Mouse (Mus musculus) limb, embryonic 15.5 days (tissue): ENCODE data around the gene Rhox3f. TPM values are rescaled to one million over a fixed set of nuclear protein-coding genes. Genes with fewer than 3 reads are reported as not detected.
"Not testable (repeated sequence)": the region's sequence is repeated elsewhere in the genome, so short reads cannot be mapped to it uniquely, and the experiment has no call there.

Source experiments
- ATAC-seq: fragments of 200-750 bp; cut with Nextera tagmentation; 2 replicates; pipeline ENCODE4 v1.8.0; 2017; ENCODE audit warnings: low read depth, moderate TSS enrichment; ENCODE audit not compliant: insufficient number of reproducible peaks, low FRiP score, low TSS enrichment
- H3K27ac ChIP-seq: fragments of 300-500 bp; sonication (generic); 2 replicates; pipeline ENCODE4 v1.5.1; 2015; ENCODE audit warnings: moderate library complexity, mild to moderate bottlenecking, inconsistent platforms
- H3K27me3 ChIP-seq: fragments of 300-500 bp; sonication (generic); 2 replicates; pipeline ENCODE4 v1.6.1; 2015; ENCODE audit warnings: inconsistent platforms
- H3K36me3 ChIP-seq: fragments of 300-500 bp; sonication (generic); 2 replicates; pipeline ENCODE4 v1.6.1; 2015; ENCODE audit warnings: inconsistent platforms
- H3K4me1 ChIP-seq: fragments of 300-500 bp; sonication (generic); 2 replicates; pipeline ENCODE4 v1.6.1; 2015; ENCODE audit warnings: inconsistent platforms
- H3K4me2 ChIP-seq: fragments of 300-500 bp; sonication (generic); 2 replicates; pipeline ENCODE4 v1.6.1; 2015; ENCODE audit warnings: mild to moderate bottlenecking, inconsistent platforms
- H3K4me3 ChIP-seq: fragments of 300-500 bp; sonication (generic); 2 replicates; pipeline ENCODE4 v1.5.1; 2015; ENCODE audit warnings: mild to moderate bottlenecking, inconsistent platforms
- H3K9ac ChIP-seq: fragments of 300-500 bp; sonication (generic); 2 replicates; pipeline ENCODE4 v1.6.1; 2015; ENCODE audit warnings: inconsistent platforms
- H3K9me3 ChIP-seq: fragments of 300-500 bp; sonication (generic); 2 replicates; pipeline ENCODE4 v1.6.1; 2016; ENCODE audit warnings: inconsistent platforms
- WGBS: fragments of 180-500 bp; shearing (Covaris S2); methylation state at CpG from one replicate; pipeline ENCODE4 v1.1.7; 2015; 5-methylcytosine and 5-hydroxymethylcytosine counted together
- polyA plus RNA-seq: library from polyadenylated mRNA; unstranded; fragments of >200 nt; fragmentation: Nextera tagmentation; extraction: Ambion mirVana; gene quantifications from 2 replicates; pipeline ENCODE4 v1.2.1, GENCODE M21; 2015

The Rhox3f gene
- polyA plus RNA-seq, result not detected in 2 replicates

DNA sequence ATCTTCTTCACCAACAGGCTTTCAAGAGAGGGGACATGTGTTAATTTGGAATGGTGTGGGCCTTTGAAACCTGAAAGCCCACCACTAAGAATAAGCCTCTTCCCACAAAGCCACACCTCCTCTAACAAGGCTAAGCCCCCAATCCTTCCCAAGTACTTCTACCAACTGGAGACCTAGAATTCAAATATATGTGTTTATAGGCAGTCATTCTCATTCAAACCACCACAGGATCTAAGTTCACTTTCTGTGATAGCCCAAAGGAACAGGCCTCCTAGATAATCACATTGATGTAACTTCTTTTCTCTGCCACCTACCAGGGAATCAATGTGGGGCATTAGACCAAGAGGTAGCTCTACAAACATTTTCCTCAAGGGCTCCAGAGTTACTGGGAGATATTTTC lies at the start of gene Rhox3f:
Gene Rhox3f (plus strand): TSS at position 301 of the 400 bp plus-strand sequence.
- ATAC-seq, H3K27me3 ChIP-seq, H3K9ac ChIP-seq, H3K9me3 ChIP-seq, H3K27ac ChIP-seq, H3K36me3 ChIP-seq, H3K4me1 ChIP-seq, H3K4me2 ChIP-seq, H3K4me3 ChIP-seq: not testable (repeated sequence)

DNA sequence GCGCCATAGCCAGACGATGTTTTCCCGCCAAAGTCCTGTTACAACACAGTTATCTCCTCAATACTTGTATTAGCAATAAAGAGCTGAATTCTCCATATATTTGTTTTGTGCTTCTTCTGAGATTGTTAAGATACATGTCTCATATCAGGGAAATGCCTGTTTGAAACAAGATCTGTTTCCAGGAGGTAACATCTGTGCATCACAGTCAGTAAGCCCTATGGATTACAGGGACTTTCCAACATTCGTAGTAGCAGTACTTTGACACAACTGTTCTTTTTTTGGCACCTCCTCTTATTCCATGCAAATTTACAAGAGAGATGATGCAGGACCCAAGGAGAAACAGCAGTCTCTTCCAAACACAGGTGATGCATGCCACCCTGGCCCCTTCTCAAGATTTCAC lies 39.1 kb upstream of the Rhox3f start, which contains the start of gene Rhox3e:
Gene Rhox3e (plus strand): TSS at position 301 of the 400 bp plus-strand sequence.
- H3K27me3 ChIP-seq, H3K4me1 ChIP-seq, H3K4me2 ChIP-seq, H3K27ac ChIP-seq, H3K4me3 ChIP-seq, ATAC-seq, H3K9ac ChIP-seq, H3K36me3 ChIP-seq, H3K9me3 ChIP-seq: not testable (repeated sequence)
- 86% methylated on average over 1 of the region's 4 CpGs for WGBS

DNA sequence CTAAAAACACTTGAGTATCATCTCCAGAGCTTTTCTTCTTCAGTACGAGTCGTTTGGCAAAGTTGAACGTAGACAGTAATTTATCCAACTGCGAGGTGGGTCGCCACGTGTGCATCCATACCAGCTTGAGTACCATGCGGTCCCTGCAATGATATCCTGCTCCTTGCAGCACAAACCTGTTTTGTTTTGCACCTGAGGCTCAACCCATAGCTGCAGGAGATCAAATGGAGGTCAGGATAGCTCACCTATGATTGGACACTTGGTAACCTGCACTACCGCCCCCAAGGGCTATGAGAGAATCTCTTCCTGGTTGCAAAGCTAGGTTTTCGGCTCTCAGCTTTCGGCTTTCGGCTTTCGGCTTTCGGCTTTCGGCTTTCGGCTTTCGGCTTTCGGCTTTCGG lies 23.7 kb upstream of the Rhox3f start, which contains the start of gene Rhox4e:
Gene Rhox4e (plus strand): TSS at position 301 of the 400 bp plus-strand sequence.
- not testable (repeated sequence) for ATAC-seq, H3K36me3 ChIP-seq, H3K9ac ChIP-seq, H3K4me3 ChIP-seq, H3K4me1 ChIP-seq, H3K4me2 ChIP-seq, H3K9me3 ChIP-seq, H3K27ac ChIP-seq, H3K27me3 ChIP-seq
- whole genome bisulfite sequencing, result 96% methylated on average over 10 of the region's 18 CpGs

DNA sequence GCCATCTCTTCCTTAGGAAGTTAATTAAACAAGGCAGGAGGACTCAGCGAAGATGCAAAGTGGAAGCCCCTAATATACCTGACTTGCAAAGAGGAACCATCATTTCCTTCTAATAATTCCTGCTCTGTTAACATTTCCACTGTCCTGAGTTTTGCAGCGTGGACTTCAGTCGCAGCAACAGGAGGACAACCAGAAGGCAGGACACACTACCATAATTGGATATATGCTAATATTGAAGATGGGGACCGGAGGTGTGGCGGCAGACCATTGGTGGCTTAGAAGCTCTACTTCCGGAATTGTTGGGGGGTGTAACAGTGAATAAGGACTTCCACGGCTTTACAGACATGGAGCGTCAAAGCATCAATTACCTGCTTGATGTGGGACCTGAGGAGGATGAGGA lies 9.7 kb upstream of the Rhox3f start, which contains the start of gene Rhox2f:
Gene Rhox2f (plus strand): TSS at position 301 of the 400 bp plus-strand sequence.
- 94% methylated on average over 7 of the region's 8 CpGs for WGBS

DNA sequence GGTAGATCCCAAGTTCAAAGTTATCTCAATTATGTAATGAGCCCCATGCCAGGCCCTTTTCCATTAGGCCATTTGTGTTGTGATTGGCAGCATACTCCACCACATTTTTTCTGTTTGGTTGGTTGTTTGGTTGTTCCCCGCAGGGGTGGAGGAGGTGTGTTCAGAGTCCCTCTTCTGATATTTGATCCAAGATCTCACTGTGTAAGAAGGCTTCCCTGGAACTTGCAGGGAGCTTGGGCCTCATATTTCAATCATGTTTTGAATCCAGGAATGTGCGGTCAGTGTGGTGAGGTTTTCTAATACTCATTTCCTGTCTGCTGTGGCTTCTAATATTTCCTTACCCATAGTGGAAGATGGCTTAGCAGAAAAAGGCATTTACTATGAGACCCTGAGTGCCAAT lies 8.2 kb upstream of the Rhox3f start:
- not testable (repeated sequence) for ATAC-seq, H3K4me3 ChIP-seq, H3K4me2 ChIP-seq, H3K27me3 ChIP-seq, H3K27ac ChIP-seq, H3K4me1 ChIP-seq, H3K9me3 ChIP-seq, H3K36me3 ChIP-seq, H3K9ac ChIP-seq
- WGBS, result 19% methylated on average over 2 of the region's 2 CpGs

More for the DNA sequence above, 9.7 kb upstream of the Rhox3f start, which contains the start of gene Rhox2f:
- not testable (repeated sequence) for H3K4me2 ChIP-seq, ATAC-seq, H3K36me3 ChIP-seq, H3K4me3 ChIP-seq, H3K27me3 ChIP-seq, H3K9me3 ChIP-seq, H3K4me1 ChIP-seq, H3K9ac ChIP-seq, H3K27ac ChIP-seq

DNA sequence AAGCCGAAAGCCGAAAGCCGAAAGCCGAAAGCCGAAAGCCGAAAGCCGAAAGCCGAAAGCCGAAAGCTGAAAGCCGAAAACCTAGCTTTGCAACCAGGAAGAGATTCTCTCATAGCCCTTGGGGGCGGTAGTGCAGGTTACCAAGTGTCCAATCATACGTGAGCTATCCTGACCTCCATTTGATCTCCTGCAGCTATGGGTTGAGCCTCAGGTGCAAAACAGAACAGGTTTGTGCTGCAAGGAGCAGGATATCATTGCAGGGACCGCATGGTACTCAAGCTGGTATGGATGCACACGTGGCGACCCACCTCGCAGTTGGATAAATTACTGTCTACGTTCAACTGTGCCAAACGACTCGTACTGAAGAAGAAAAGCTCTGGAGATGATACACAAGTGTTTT lies 26.8 kb downstream of the Rhox3f start, which contains the start of gene Rhox4f:
Gene Rhox4f (minus strand): TSS at position 101 of the 400 bp plus-strand sequence.
- not testable (repeated sequence) for H3K9ac ChIP-seq, H3K27me3 ChIP-seq, H3K36me3 ChIP-seq, H3K4me1 ChIP-seq, H3K4me2 ChIP-seq, H3K4me3 ChIP-seq, ATAC-seq, H3K9me3 ChIP-seq, H3K27ac ChIP-seq
- 91% methylated on average over 18 of the region's 19 CpGs for WGBS

DNA sequence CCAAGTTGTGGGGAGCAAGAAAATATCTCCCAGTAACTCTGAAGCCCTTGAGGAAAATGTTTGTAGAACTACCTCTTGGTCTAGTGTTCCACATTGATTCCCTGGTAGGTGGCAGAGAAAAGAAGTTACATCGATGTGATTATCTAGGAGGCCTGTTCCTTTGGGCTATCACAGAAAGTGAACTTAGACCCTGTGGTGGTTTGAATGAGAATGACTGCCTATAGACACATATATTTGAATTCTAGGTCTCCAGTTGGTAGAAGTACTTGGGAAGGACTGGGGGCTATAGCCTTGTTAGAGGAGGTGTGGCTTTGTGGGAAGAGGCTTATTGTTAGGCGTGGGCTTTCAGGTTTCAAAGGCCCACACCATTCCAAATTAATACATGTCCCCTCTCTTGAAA lies 47.7 kb downstream of the Rhox3f start, which contains the start of gene Rhox3g:
Gene Rhox3g (minus strand): TSS at position 101 of the 400 bp plus-strand sequence.
- H3K9ac ChIP-seq, H3K27me3 ChIP-seq, H3K27ac ChIP-seq, H3K4me3 ChIP-seq, H3K9me3 ChIP-seq, H3K4me2 ChIP-seq, ATAC-seq, H3K4me1 ChIP-seq, H3K36me3 ChIP-seq: not testable (repeated sequence)
- WGBS, result 77% methylated on average over 2 of the region's 2 CpGs

Other genes starting within 250 kb of the Rhox3f start
- not detected in 2 replicates for gene Rhox3a2, start 201.0 kb upstream of the Rhox3f start, polyA plus RNA-seq
- 0.36 and 0.70 TPM in 2 replicates for gene Rhox4a2, start 190.1 kb upstream of the Rhox3f start, polyA plus RNA-seq
- gene Rhox2b, start 168.9 kb upstream of the Rhox3f start, polyA plus RNA-seq, result not detected in 2 replicates
- gene Rhox4b, start 148.5 kb upstream of the Rhox3f start, polyA plus RNA-seq, result 0.26 and 0.65 TPM in 2 replicates
- not detected in 2 replicates for gene Rhox2c, start 127.3 kb upstream of the Rhox3f start, polyA plus RNA-seq
- not detected in 2 replicates for gene Rhox3c, start 122.4 kb upstream of the Rhox3f start, polyA plus RNA-seq
- not detected in 2 replicates for gene Rhox4c, start 100.7 kb upstream of the Rhox3f start, polyA plus RNA-seq
- not detected in 2 replicates for gene Rhox2d, start 87.6 kb upstream of the Rhox3f start, polyA plus RNA-seq
- gene Rhox4d, start 66.6 kb upstream of the Rhox3f start, polyA plus RNA-seq, result not detected in 2 replicates
- not detected in 2 replicates for gene Rhox2e, start 50.5 kb upstream of the Rhox3f start, polyA plus RNA-seq
- not detected in 2 replicates for gene Rhox3e, start 39.0 kb upstream of the Rhox3f start, polyA plus RNA-seq
- gene Rhox4e, start 23.6 kb upstream of the Rhox3f start, polyA plus RNA-seq, result not detected in 2 replicates
- gene Rhox2f, start 9.6 kb upstream of the Rhox3f start, polyA plus RNA-seq, result not detected in 2 replicates
- not detected in 2 replicates for gene Rhox4f, start 26.7 kb downstream of the Rhox3f start, polyA plus RNA-seq
- not detected in 2 replicates for gene Rhox3g, start 47.6 kb downstream of the Rhox3f start, polyA plus RNA-seq
- not detected in 2 replicates for gene Rhox2g, start 62.5 kb downstream of the Rhox3f start, polyA plus RNA-seq
- gene Rhox4g, start 70.3 kb downstream of the Rhox3f start, polyA plus RNA-seq, result not detected in 2 replicates
- not detected in 2 replicates for gene Rhox3h, start 87.8 kb downstream of the Rhox3f start, polyA plus RNA-seq
- not detected in 2 replicates for gene Rhox2h, start 92.3 kb downstream of the Rhox3f start, polyA plus RNA-seq
- gene Rhox5, start 223.8 kb downstream of the Rhox3f start, polyA plus RNA-seq, result 0.35 and 0.40 TPM in 2 replicates
- 0.41 and 0.78 TPM in 2 replicates for gene Rhox6, start 245.9 kb downstream of the Rhox3f start, polyA plus RNA-seq